Mouse (Mus musculus) cortical plate, adult 2 months (tissue): ENCODE data around the gene Grm5.

ENCODE experiments used
- CTCF ChIP-seq: fragments of 200-500 bp; IDR thresholded peaks from 2 replicates; pipeline ENCODE4 v1.5.1; 2011; ENCODE audit warnings: mild to moderate bottlenecking, control low read depth, low read length; ENCODE audit not compliant: insufficient read depth; ENCODE audit errors: extremely low read depth
- POLR2A ChIP-seq: fragments of 200-500 bp; IDR thresholded peaks from 2 replicates; pipeline ENCODE4 v1.6.1; 2011; ENCODE audit warnings: mild to moderate bottlenecking, low read length, control low read depth; ENCODE audit not compliant: insufficient read depth; ENCODE audit errors: extremely low read depth

- TF ChIP-seq CTCF = no peak
- no peak for TF ChIP-seq POLR2A
Measured at GRCm38 (mm10) chr7:88056438-88056837, 472.5 kb downstream of the Grm5 start.
